Mouse (Mus musculus) myocyte (in vitro differentiated cells): Measurements from ENCODE around the gene Ankrd1. TPM values are rescaled to one million over a fixed set of nuclear protein-coding genes. Genes with fewer than 3 reads are reported as not detected.
A peak's percentile ranks its signal among the peaks of the same experiment; 100 is the strongest.

Experiments used
- H3K27me3 ChIP-seq: one replicate; pipeline ENCODE4 v1.6.1; 2011; ENCODE audit not compliant: control insufficient read depth, insufficient read depth, insufficient read length
- H3K36me3 ChIP-seq: one replicate; pipeline ENCODE4 v1.6.1; 2011; ENCODE audit not compliant: control insufficient read depth, insufficient read depth
- H3K4me2 ChIP-seq: one replicate; pipeline ENCODE4 v1.6.1; 2011; ENCODE audit warnings: low read depth, control low read depth
- H3K4me3 ChIP-seq: one replicate; pipeline ENCODE4 v1.5.1; 2011; ENCODE audit warnings: mild to moderate bottlenecking, control low read depth, moderate library complexity
- H3K79me2 ChIP-seq: one replicate; pipeline ENCODE4 v1.6.1; 2011; ENCODE audit not compliant: control insufficient read depth, insufficient read depth
- H3ac ChIP-seq: one replicate; pipeline ENCODE4 v1.6.1; 2011; ENCODE audit not compliant: control insufficient read depth, insufficient read length
- CEBPB ChIP-seq: IDR thresholded peaks from 2 replicates; pipeline ENCODE4 v1.6.1; 2011; ENCODE audit warnings: mild to moderate bottlenecking, moderate library complexity; ENCODE audit not compliant: poor library complexity, insufficient read depth, severe bottlenecking
- E2F4 ChIP-seq: IDR thresholded peaks from one replicate; pipeline ENCODE4 v1.6.1; 2011; ENCODE audit warnings: mild to moderate bottlenecking, control low read depth, moderate library complexity; ENCODE audit not compliant: insufficient read depth
- MAX ChIP-seq: IDR thresholded peaks from one replicate; pipeline ENCODE4 v1.6.1; 2011; ENCODE audit warnings: low read depth, mild to moderate bottlenecking, control low read depth
- MYOD1 ChIP-seq, 3 experiments: IDR thresholded peaks; one replicate each; pipeline ENCODE4 v1.6.1; 2011; ENCODE audit warnings: control low read depth in 2 of 3, low read depth in 2 of 3, mild to moderate bottlenecking in 2 of 3, moderate library complexity in 1 of 3; ENCODE audit not compliant: insufficient read length in 2 of 3, control insufficient read depth in 1 of 3
- MYOG ChIP-seq, 3 experiments: IDR thresholded peaks; one replicate each; pipeline ENCODE4 v1.6.1; 2011; ENCODE audit warnings: control low read depth in 2 of 3, low read depth in 2 of 3, mild to moderate bottlenecking in 2 of 3; ENCODE audit not compliant: insufficient read length in 2 of 3, control insufficient read depth in 1 of 3, insufficient read depth in 1 of 3
- POLR2A ChIP-seq: IDR thresholded peaks from one replicate; pipeline ENCODE4 v1.6.1; 2011; ENCODE audit warnings: low read depth, mild to moderate bottlenecking, control low read depth, moderate library complexity; ENCODE audit not compliant: insufficient read length
- POLR2AphosphoS2 ChIP-seq: IDR thresholded peaks from one replicate; pipeline ENCODE4 v1.6.1; 2011; ENCODE audit warnings: low read depth, control low read depth; ENCODE audit not compliant: insufficient read length
- REST ChIP-seq: IDR thresholded peaks from one replicate; pipeline ENCODE4 v1.6.1; 2011; ENCODE audit warnings: mild to moderate bottlenecking, control low read depth, moderate library complexity; ENCODE audit not compliant: insufficient read depth, insufficient read length
- SRF ChIP-seq: IDR thresholded peaks from one replicate; pipeline ENCODE4 v1.6.1; 2011; ENCODE audit warnings: low read depth; ENCODE audit not compliant: control insufficient read depth, insufficient read length
- TCF12 ChIP-seq: IDR thresholded peaks from one replicate; pipeline ENCODE4 v1.6.1; 2011; ENCODE audit warnings: mild to moderate bottlenecking, control low read depth; ENCODE audit not compliant: poor library complexity, insufficient read depth, severe bottlenecking
- TCF3 ChIP-seq: IDR thresholded peaks from one replicate; pipeline ENCODE4 v1.6.1; 2011; ENCODE audit warnings: low read depth, control low read depth; ENCODE audit not compliant: insufficient read length
- USF1 ChIP-seq: IDR thresholded peaks from one replicate; pipeline ENCODE4 v1.6.1; 2011; ENCODE audit warnings: low read depth, mild to moderate bottlenecking, control low read depth, moderate library complexity
- polyA plus RNA-seq: library from polyadenylated mRNA; unstranded; fragments of >200 nt; fragmentation: generic; extraction: Trizol; gene quantifications from one replicate; pipeline ENCODE4 v1.2.1, GENCODE M21; 2012; ENCODE audit warnings: missing spikeins

Gene Ankrd1
- polyA plus RNA-seq = 310 TPM

DNA sequence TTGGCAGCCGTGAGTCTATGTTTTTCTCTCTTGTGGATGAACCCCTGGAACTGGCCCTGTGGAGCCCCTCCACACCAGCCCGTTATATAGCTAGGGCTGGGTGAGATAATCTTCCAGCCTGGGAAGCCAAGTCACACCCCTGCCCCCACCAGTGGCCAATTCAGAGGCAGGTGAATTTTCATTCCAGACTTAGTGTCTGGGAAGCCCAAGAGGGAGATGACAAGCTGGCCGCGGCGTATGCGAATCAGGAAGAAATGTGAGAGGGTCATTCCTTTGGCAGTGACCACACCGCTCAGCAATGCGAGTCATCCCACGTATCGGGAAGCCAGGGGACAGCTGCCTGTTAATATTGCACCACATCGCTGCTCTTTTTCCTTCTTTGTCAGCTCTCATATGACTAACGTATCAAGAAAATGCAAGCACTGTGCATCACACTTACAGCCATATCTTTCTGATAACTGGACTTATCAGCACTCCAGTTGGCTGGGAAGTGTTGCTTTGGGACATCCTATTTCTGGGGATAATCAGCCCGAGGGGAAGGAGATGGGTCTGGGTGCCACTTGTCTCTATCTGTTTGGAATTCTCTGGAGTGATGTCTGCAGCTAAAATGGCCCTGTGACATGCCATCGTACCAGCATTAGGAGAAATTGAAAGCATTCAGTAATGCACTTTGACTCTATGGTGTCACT lies at the start of gene Ankrd1:
TSS of gene Ankrd1 (minus strand) at position 317 of the 689 bp plus-strand sequence.
- TF ChIP-seq MAX (no peak), POLR2A (peak; percentile 49), E2F4 (no peak), MYOD1 (IDR thresholded peaks at IDR 0.05; ENCODE audit: control insufficient read depth in 1 of 3, insufficient read length in 2 of 3, low read depth in 2 of 3) (peak; percentile 82 to 98 (median 97)), MYOG (IDR thresholded peaks at IDR 0.05; ENCODE audit: control insufficient read depth in 1 of 3, insufficient read depth in 1 of 3, insufficient read length in 2 of 3, low read depth in 2 of 3) (peak; percentile 88 to 98 (median 96)), POLR2AphosphoS2 (peak; percentile 40), USF1 (no peak), REST (no peak), TCF3 (peak; percentile 80), TCF12 (peak; percentile 73), CEBPB (peak; percentile 95), SRF (peak; percentile 72)
- Histone ChIP-seq H3ac (peak within 1 kb of the TSS; percentile 43), H3K4me3 (peak within 1 kb of the TSS; percentile 64), H3K36me3 (peaks cover 38% of the 10 kb centered on the region), H3K4me2 (peak within 1 kb of the TSS; percentile 98), H3K27me3 (no peaks in the 10 kb centered on the region), H3K79me2 (peaks cover 43% of the 10 kb centered on the region)

DNA sequence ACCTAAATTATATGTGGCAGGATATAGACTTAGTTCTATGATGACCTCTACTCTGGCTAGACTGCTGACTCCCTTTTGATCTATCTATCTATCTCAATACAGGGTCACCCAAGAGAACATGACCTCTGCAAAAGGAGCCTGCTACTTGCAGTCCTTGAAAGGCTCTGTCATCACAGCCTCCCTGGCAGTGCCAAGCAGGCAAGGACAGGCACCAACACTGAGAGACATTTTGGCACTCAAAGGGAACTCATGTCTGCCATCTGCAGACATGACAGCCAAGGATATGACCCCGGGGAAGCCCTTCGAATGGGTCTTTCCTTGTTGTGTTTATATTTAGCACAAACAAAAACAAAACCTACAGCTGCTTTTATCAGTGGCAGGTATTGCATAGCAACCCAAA lies 49.2 kb upstream of the Ankrd1 start:
- Histone ChIP-seq H3ac (no peak overlapping the region), H3K27me3 (no peaks in the 10 kb centered on the region), H3K36me3 (no peaks in the 10 kb centered on the region), H3K4me3 (no peak overlapping the region), H3K79me2 (no peaks in the 10 kb centered on the region), H3K4me2 (no peak overlapping the region)
- TF ChIP-seq CEBPB (no peak), USF1 (no peak), TCF3 (no peak), MAX (no peak), REST (no peak), E2F4 (no peak), MYOG (IDR thresholded peaks at IDR 0.05; ENCODE audit: control insufficient read depth in 1 of 3, insufficient read depth in 1 of 3, insufficient read length in 2 of 3, low read depth in 2 of 3) (no peak), SRF (no peak), TCF12 (no peak), MYOD1 (IDR thresholded peaks at IDR 0.05; ENCODE audit: control insufficient read depth in 1 of 3, insufficient read length in 2 of 3, low read depth in 2 of 3) (no peak), POLR2AphosphoS2 (no peak), POLR2A (no peak)

DNA sequence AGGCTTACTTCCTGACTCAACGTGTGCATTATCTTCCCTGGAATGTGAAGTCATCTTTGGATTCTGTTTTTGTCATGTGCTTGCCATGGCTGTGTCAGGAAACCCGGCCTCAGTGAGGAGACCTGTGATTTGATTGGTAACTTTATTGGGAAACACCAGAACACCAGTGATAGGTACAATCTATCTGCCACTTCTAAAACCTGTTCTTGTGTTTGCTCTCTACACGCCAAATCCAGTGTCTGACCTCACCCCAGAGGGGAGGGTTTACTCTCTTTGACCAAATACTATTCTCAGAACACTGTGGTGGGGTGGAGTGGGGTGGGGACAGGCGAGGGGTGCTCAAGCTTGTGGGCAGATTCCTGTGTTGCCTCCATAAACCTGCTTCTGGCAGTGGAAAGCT lies 48.2 kb upstream of the Ankrd1 start:
- Histone ChIP-seq H3K27me3 (no peaks in the 10 kb centered on the region), H3K4me2 (peak overlapping the region; percentile 25), H3K4me3 (no peak overlapping the region), H3K79me2 (no peaks in the 10 kb centered on the region), H3K36me3 (no peaks in the 10 kb centered on the region), H3ac (no peak overlapping the region)
- TF ChIP-seq MYOG (IDR thresholded peaks at IDR 0.05; ENCODE audit: control insufficient read depth in 1 of 3, insufficient read depth in 1 of 3, insufficient read length in 2 of 3, low read depth in 2 of 3) (no peak), MAX (no peak), MYOD1 (IDR thresholded peaks at IDR 0.05; ENCODE audit: control insufficient read depth in 1 of 3, insufficient read length in 2 of 3, low read depth in 2 of 3) (no peak), E2F4 (no peak), USF1 (no peak)

DNA sequence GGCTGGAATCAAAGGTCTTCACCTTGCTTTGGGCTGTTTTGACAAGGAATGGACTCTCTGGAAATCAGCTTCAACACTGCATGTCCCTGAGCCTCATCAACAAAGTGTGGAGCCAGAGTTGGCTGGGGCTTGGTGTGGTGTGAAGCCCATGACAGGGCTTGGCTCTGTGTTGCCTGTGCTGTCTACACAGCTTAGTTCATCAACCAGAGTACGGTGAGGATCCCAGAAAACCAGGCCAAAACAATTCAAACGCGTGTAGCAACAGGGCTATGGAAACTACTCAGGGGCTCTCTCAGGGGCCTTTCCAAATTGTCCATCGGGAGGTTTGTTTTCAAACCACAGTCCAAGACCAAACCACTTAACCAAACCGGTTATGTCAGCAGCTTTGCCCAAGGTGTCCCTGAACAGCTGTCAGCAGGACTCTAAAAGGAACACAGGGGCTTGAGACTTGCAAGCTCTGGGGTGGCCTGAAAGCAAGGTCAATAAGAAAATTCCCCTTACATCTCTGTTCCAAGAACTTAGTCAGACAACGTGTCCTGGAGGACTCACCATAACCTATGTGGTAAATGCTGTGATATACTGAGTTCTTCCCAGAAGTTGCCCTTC lies 47.5 kb upstream of the Ankrd1 start:
- Histone ChIP-seq H3K4me3 (no peak overlapping the region), H3K4me2 (peak overlapping the region; percentile 25), H3K27me3 (no peaks in the 10 kb centered on the region), H3K36me3 (no peaks in the 10 kb centered on the region), H3K79me2 (no peaks in the 10 kb centered on the region), H3ac (no peak overlapping the region)
- TF ChIP-seq MYOG (IDR thresholded peaks at IDR 0.05; ENCODE audit: control insufficient read depth in 1 of 3, insufficient read depth in 1 of 3, insufficient read length in 2 of 3, low read depth in 2 of 3) (peak in 1 of 3 experiments; percentile 58), TCF12 (peak; percentile 11), MYOD1 (IDR thresholded peaks at IDR 0.05; ENCODE audit: control insufficient read depth in 1 of 3, insufficient read length in 2 of 3, low read depth in 2 of 3) (peak in 2 of 3 experiments; percentile 54 to 62), MAX (no peak)
